Mouse (Mus musculus) small intestine, adult 2 months (tissue): ENCODE results near the gene Abcc8. TPM values are rescaled to one million over a fixed set of nuclear protein-coding genes. Genes with fewer than 3 reads are reported as not detected.

ENCODE experiments used
- H3K27ac ChIP-seq: fragments of 200-500 bp; 2 replicates; pipeline ENCODE4 v1.5.1; 2012; ENCODE audit warnings: low read depth, low read length, control low read depth, inconsistent platforms; ENCODE audit not compliant: insufficient read depth
- H3K27me3 ChIP-seq: fragments of 200-500 bp; 2 replicates; pipeline ENCODE4 v1.6.1; 2012; ENCODE audit warnings: mild to moderate bottlenecking, moderate library complexity, low read length, inconsistent platforms; ENCODE audit not compliant: control insufficient read depth, insufficient read depth
- H3K36me3 ChIP-seq: fragments of 200-500 bp; 2 replicates; pipeline ENCODE4 v1.6.1; 2012; ENCODE audit warnings: mild to moderate bottlenecking, low read length, control low read depth, inconsistent platforms; ENCODE audit not compliant: control insufficient read depth, insufficient read depth
- H3K4me1 ChIP-seq: fragments of 200-500 bp; 2 replicates; pipeline ENCODE4 v1.6.1; 2012; ENCODE audit warnings: low read length, inconsistent platforms, mixed read lengths; ENCODE audit not compliant: control insufficient read depth, insufficient read depth, insufficient read length
- H3K4me3 ChIP-seq: fragments of 200-500 bp; 2 replicates; pipeline ENCODE4 v1.5.1; 2012; ENCODE audit warnings: low read depth, mild to moderate bottlenecking, control low read depth, inconsistent platforms, low read length, moderate library complexity
- CTCF ChIP-seq: fragments of 200-500 bp; IDR thresholded peaks from 2 replicates; pipeline ENCODE4 v1.5.1; 2012; ENCODE audit warnings: low read depth, mild to moderate bottlenecking, control low read depth, inconsistent platforms, low read length, moderate library complexity, mixed read lengths; ENCODE audit not compliant: insufficient replicate concordance, insufficient read length; ENCODE audit errors: extremely low read depth
- POLR2A ChIP-seq: fragments of 200-500 bp; IDR thresholded peaks from 2 replicates; pipeline ENCODE4 v1.6.1; 2012; ENCODE audit warnings: low read depth, mild to moderate bottlenecking, control low read depth, inconsistent platforms, low read length, moderate library complexity
- WGBS: fragments of 180-500 bp; shearing (Covaris S2); methylation state at CpG from one replicate; pipeline ENCODE4 v1.1.7; 2018; 5-methylcytosine and 5-hydroxymethylcytosine counted together
- polyA plus RNA-seq: library from polyadenylated mRNA; depleted of rRNA; stranded (reverse); fragments of >200 nt; gene quantifications from 2 replicates; pipeline ENCODE4 v1.2.3, GENCODE M21; 2012; rRNA removed

The Abcc8 gene
- polyA plus RNA-seq = 1.3 and 2.4 TPM in 2 replicates

- Histone ChIP-seq H3K27ac (no peak within 1 kb of the TSS), H3K27me3 (peaks cover 13% of the 10 kb centered on the region), H3K36me3 (no peaks in the 10 kb centered on the region), H3K4me1 (0 out of 2 replicates have a peak, but pooled peaks cover 4% of the 10 kb centered on the region), H3K4me3 (peak within 1 kb of the TSS; percentile 43)
- WGBS = 2% methylated on average over 69 of the region's 75 CpGs
- TF ChIP-seq POLR2A (no peak), CTCF (no peak)
Measured at GRCm38 (mm10) chr7:46179431-46180275, at the start of gene Abcc8. Gene Abcc8, minus strand, starts transcription at chr7:46180033.

GRCm38 (mm10) chr7:46226936-46227335 lies 47.1 kb upstream of the Abcc8 start:
- no peaks in the 10 kb centered on the region for H3K4me1 ChIP-seq
- no peak overlapping the region for H3K4me3 ChIP-seq
- 70% methylated on average over 4 of the region's 4 CpGs for WGBS
- H3K36me3 ChIP-seq = peaks cover 65% of the 10 kb centered on the region
- no peak for TF ChIP-seq POLR2A
- no peak for TF ChIP-seq CTCF
- no peak overlapping the region for H3K27ac ChIP-seq
- no peaks in the 10 kb centered on the region for H3K27me3 ChIP-seq

GRCm38 (mm10) chr7:46226253-46226652 lies 46.4 kb upstream of the Abcc8 start:
- no peak overlapping the region for H3K27ac ChIP-seq
- peaks cover 71% of the 10 kb centered on the region for H3K36me3 ChIP-seq
- WGBS = 29% methylated on average over 7 of the region's 7 CpGs
- TF ChIP-seq CTCF (peak; percentile 72; the same call in 1 of the 2 replicates), POLR2A (no peak)
- H3K27me3 ChIP-seq = no peaks in the 10 kb centered on the region
- no peak overlapping the region for H3K4me3 ChIP-seq
- H3K4me1 ChIP-seq = no peaks in the 10 kb centered on the region

- Histone ChIP-seq H3K4me1 (no peaks in the 10 kb centered on the region; the same call in 1 of the 2 replicates), H3K36me3 (peaks cover 82% of the 10 kb centered on the region), H3K27ac (no peak overlapping the region), H3K27me3 (no peaks in the 10 kb centered on the region), H3K4me3 (no peak overlapping the region)
- 47% methylated on average over 8 of the region's 8 CpGs for WGBS
- TF ChIP-seq CTCF (no peak), POLR2A (no peak)
Measured at GRCm38 (mm10) chr7:46220591-46221129, 40.8 kb upstream of the Abcc8 start.

- H3K4me1 ChIP-seq = no peaks in the 10 kb centered on the region; the same call in 1 of the 2 replicates
- no peaks in the 10 kb centered on the region for H3K27me3 ChIP-seq
- peaks cover 75% of the 10 kb centered on the region for H3K36me3 ChIP-seq
- no peak for TF ChIP-seq CTCF
- TF ChIP-seq POLR2A = no peak
- H3K27ac ChIP-seq = no peak overlapping the region
- no peak overlapping the region for H3K4me3 ChIP-seq
- 40% methylated on average over 11 of the region's 11 CpGs for WGBS
Measured at GRCm38 (mm10) chr7:46218415-46218814, 38.6 kb upstream of the Abcc8 start.

- no peaks in the 10 kb centered on the region; the same call in 1 of the 2 replicates for H3K4me1 ChIP-seq
- H3K4me3 ChIP-seq = no peak overlapping the region
- H3K36me3 ChIP-seq = peaks cover 70% of the 10 kb centered on the region
- H3K27ac ChIP-seq = no peak overlapping the region
- no peaks in the 10 kb centered on the region for H3K27me3 ChIP-seq
- TF ChIP-seq POLR2A = no peak
- TF ChIP-seq CTCF = no peak
- 70% methylated on average over 2 of the region's 2 CpGs for WGBS
Measured at GRCm38 (mm10) chr7:46216481-46216880, 36.6 kb upstream of the Abcc8 start.

GRCm38 (mm10) chr7:46210276-46210675 lies 30.4 kb upstream of the Abcc8 start:
- Histone ChIP-seq H3K27ac (no peak overlapping the region), H3K4me1 (no peaks in the 10 kb centered on the region), H3K27me3 (no peaks in the 10 kb centered on the region), H3K36me3 (peaks cover 27% of the 10 kb centered on the region), H3K4me3 (no peak overlapping the region)
- WGBS = 88% methylated on average over 6 of the region's 6 CpGs
- TF ChIP-seq CTCF (no peak), POLR2A (no peak)
